Mouse (Mus musculus) neural tube, embryonic 12.5 days (tissue): ENCODE results near the gene Glb1. TPM values are rescaled to one million over a fixed set of nuclear protein-coding genes. Genes with fewer than 3 reads are reported as not detected.

Experiments used
- ATAC-seq: fragments of 200-750 bp; cut with Nextera tagmentation; 2 replicates; pipeline ENCODE4 v1.8.0; 2017; ENCODE audit warnings: low read depth, mild to moderate bottlenecking, moderate TSS enrichment, moderate library complexity; ENCODE audit not compliant: low FRiP score
- H3K27ac ChIP-seq: fragments of 300-500 bp; sonication (generic); 2 replicates; pipeline ENCODE4 v1.5.1; 2016
- H3K27me3 ChIP-seq: fragments of 300-500 bp; sonication (generic); replicated peaks from 2 replicates; pipeline ENCODE4 v1.6.1; 2016; ENCODE audit warnings: mild to moderate bottlenecking
- H3K36me3 ChIP-seq: fragments of 300-500 bp; sonication (generic); 2 replicates; pipeline ENCODE4 v1.6.1; 2016; ENCODE audit warnings: mild to moderate bottlenecking
- H3K4me1 ChIP-seq: fragments of 300-500 bp; sonication (generic); 2 replicates; pipeline ENCODE4 v1.6.1; 2016
- H3K4me2 ChIP-seq: fragments of 300-500 bp; sonication (generic); replicated peaks from 2 replicates; pipeline ENCODE4 v1.6.1; 2016; ENCODE audit warnings: mild to moderate bottlenecking
- H3K4me3 ChIP-seq: fragments of 300-500 bp; sonication (generic); 2 replicates; pipeline ENCODE4 v1.5.1; 2016
- H3K9ac ChIP-seq: fragments of 300-500 bp; sonication (generic); 2 replicates; pipeline ENCODE4 v1.6.1; 2016; ENCODE audit warnings: mild to moderate bottlenecking
- H3K9me3 ChIP-seq: fragments of 300-500 bp; sonication (generic); 2 replicates; pipeline ENCODE4 v1.6.1; 2016; ENCODE audit warnings: mild to moderate bottlenecking
- WGBS: fragments of 180-500 bp; shearing (Covaris S2); methylation state at CpG from one replicate; pipeline ENCODE4 v1.1.7; 2016; 5-methylcytosine and 5-hydroxymethylcytosine counted together
- polyA plus RNA-seq: library from polyadenylated mRNA; unstranded; fragments of >200 nt; fragmentation: Nextera tagmentation; extraction: Ambion mirVana; gene quantifications from 2 replicates; pipeline ENCODE4 v1.2.1, GENCODE M21; 2016

Glb1 gene
- polyA plus RNA-seq, 1 experiment from 2014 or later = 24.5 TPM

DNA sequence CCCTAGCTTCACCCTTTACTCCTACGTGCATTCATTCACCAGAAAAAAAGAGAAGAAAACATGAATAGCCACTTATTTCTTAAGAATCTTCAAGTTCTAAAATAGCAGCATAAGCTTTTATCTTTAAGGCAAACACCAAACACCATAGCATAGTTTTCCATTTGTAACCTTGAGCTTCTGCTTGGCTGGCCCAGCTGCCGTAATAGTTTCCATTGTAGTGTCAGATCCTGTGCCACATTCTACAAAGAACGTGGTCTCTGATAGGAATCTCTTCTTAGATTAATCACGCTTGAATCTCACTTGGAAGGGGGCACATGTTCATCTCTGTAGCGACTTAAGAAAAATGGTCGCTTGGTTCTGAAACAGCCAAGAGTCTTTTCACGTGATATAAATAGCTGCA lies 50.7 kb downstream of the Glb1 start:
- Histone ChIP-seq H3K9ac (no peak overlapping the region), H3K4me2 (no peak overlapping the region), H3K36me3 (no peaks in the 10 kb centered on the region), H3K27me3 (no peaks in the 10 kb centered on the region), H3K4me3 (no peak overlapping the region), H3K4me1 (no peaks in the 10 kb centered on the region), H3K9me3 (no peaks in the 10 kb centered on the region), H3K27ac (no peak overlapping the region)
- 92% methylated on average over 7 of the region's 7 CpGs for WGBS
- no peak for ATAC-seq

DNA sequence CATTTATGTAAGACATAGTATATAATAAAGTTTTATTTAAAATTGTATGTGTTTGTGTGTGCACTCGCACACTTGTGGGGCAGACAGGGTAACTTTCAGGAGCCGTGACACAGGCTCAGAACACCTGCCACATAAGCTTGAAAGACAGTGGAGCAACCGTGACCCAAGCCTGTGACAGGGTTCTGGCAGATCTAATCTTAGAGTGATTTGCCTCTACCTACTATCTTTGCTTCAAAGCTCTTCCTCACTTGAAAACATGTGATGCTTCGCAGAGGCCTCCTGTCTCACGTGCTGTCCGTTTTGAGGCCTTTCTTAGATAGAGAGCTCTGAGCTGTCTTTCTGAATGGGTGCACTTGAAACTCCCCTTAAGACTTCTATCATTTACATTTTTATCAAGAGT lies 51.5 kb downstream of the Glb1 start:
- no peaks in the 10 kb centered on the region for H3K9me3 ChIP-seq
- no peak overlapping the region for H3K4me2 ChIP-seq
- ATAC-seq = no peak
- H3K4me1 ChIP-seq = no peaks in the 10 kb centered on the region
- no peak overlapping the region for H3K27ac ChIP-seq
- no peak overlapping the region for H3K9ac ChIP-seq
- 92% methylated on average over 6 of the region's 6 CpGs for WGBS
- 0 out of 2 replicates have a peak, but pooled peaks cover 2% of the 10 kb centered on the region for H3K36me3 ChIP-seq
- no peak overlapping the region for H3K4me3 ChIP-seq
- no peaks in the 10 kb centered on the region for H3K27me3 ChIP-seq

DNA sequence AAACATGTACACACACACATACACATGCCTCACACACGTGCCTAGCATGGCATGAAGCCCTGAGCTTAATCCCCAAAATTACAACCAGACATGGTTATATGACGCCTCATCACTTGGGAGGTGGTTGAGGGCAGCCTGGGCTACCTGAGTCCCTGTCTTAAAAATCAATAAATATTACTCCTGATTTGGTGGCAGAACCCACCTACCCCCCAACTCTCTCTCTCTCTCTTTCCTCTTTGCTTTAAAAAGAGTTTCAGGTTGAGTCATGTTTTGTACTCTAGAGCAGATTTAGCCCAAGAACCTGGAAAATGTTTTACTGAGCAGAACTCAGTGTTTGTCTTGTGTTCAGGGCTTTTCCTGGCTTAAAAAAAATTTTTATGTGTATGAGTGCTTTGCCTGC lies 54.5 kb downstream of the Glb1 start:
- H3K36me3 ChIP-seq = 0 out of 2 replicates have a peak, but pooled peaks cover 7% of the 10 kb centered on the region
- no peak overlapping the region for H3K4me3 ChIP-seq
- H3K27me3 ChIP-seq = no peaks in the 10 kb centered on the region
- H3K4me1 ChIP-seq = no peaks in the 10 kb centered on the region
- 94% methylated on average over 2 of the region's 2 CpGs for WGBS
- no peak for ATAC-seq
- no peak overlapping the region for H3K9ac ChIP-seq
- no peak overlapping the region for H3K27ac ChIP-seq
- no peaks in the 10 kb centered on the region for H3K9me3 ChIP-seq
- no peak overlapping the region for H3K4me2 ChIP-seq

DNA sequence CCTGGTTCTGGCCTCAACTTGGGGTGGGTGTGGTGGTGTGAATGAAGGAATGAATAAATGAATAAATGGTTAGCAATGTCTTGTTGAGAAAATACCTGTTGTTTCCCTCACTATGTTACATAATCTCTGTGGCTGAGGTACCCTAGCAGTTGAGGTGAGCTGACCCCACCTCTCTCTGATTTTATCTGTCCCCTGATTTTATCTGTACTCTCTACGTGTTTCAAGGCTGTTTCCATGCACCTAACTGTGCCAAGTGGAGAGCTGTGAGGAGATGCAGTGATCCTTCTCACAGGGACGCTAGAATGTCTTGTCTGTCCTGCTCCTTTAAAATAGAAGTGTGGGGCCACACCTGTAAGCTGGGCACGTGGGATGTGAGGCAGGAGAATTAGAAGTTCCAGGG lies 57.6 kb downstream of the Glb1 start:
- H3K27me3 ChIP-seq = no peaks in the 10 kb centered on the region
- H3K4me2 ChIP-seq = no peak overlapping the region
- ATAC-seq = no peak
- no peak overlapping the region for H3K9ac ChIP-seq
- 0 out of 2 replicates have a peak, but pooled peaks cover 7% of the 10 kb centered on the region for H3K36me3 ChIP-seq
- H3K9me3 ChIP-seq = no peaks in the 10 kb centered on the region
- no peak overlapping the region for H3K4me3 ChIP-seq
- WGBS = 93% methylated on average over 3 of the region's 3 CpGs
- no peaks in the 10 kb centered on the region for H3K4me1 ChIP-seq
- H3K27ac ChIP-seq = no peak overlapping the region

DNA sequence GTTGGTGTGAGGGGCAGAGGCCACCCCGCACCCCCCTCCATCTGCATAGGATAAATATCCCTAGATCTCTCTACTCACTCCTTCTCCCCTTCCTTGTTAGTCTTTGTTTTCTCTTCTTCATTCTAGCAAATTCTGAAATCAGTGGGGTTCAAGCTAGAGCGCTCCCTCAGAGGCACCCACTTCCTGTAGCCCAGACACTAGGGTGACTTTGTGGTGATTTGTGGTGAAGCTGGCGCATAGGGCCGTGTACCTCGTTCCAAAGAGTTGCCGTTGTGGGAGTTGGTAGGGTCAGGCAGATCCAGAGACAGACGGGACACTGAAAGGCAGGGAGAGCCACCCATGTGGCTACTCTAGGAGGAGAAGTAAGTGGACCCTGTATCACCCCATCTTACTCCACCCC lies 61.7 kb downstream of the Glb1 start:
- Histone ChIP-seq H3K9me3 (no peaks in the 10 kb centered on the region), H3K4me3 (no peak overlapping the region), H3K9ac (no peak overlapping the region), H3K4me1 (no peaks in the 10 kb centered on the region), H3K27me3 (no peaks in the 10 kb centered on the region), H3K36me3 (peaks cover 18% of the 10 kb centered on the region), H3K27ac (no peak overlapping the region), H3K4me2 (no peak overlapping the region)
- ATAC-seq = no peak
- whole genome bisulfite sequencing = 90% methylated on average over 7 of the region's 7 CpGs

DNA sequence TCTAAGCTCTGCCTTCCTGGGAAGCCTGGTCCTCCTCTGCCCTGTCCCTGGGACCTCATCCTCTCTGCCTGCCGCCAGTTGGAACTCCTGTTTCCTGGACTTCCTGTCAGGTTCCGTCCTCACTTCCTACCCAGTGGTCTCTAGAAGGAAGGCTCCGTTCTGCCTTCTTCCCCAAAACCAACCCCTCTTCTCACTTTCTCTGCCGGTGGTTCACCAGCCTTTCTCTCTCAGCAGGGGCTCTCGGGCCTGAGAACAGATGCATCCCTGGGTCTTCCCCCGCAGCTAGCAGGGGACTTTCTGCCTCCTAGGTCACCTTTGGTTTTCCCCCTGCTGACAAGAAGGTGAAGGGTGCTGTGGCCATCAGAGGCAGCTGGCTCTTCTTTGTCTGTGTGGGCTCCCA lies 64.6 kb downstream of the Glb1 start:
- H3K4me2 ChIP-seq = no peak overlapping the region
- 81% methylated on average over 6 of the region's 6 CpGs for WGBS
- peaks cover 15% of the 10 kb centered on the region for H3K36me3 ChIP-seq

DNA sequence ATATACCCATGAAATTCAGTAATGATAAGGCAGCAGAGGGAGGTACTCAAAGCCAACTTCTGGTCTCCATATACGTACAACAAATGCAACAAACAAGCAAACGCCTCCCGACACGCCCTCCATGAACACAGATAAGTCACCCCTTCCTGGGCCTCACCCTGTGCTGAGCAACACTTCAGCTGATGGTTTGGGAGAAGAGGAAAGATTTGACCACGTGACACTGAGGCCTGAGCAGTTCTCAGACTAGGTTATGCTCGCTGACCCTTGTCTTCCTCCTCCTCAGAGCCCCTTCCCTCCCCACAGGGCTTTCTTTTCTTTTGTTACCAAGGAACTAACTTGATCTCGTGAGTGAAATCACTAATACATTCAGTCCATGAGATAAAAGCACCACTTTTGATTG lies 66.0 kb downstream of the Glb1 start:
- Histone ChIP-seq H3K4me1 (no peaks in the 10 kb centered on the region), H3K9ac (no peak overlapping the region), H3K4me3 (no peak overlapping the region), H3K9me3 (no peaks in the 10 kb centered on the region), H3K36me3 (peaks cover 15% of the 10 kb centered on the region), H3K27ac (no peak overlapping the region), H3K4me2 (no peak overlapping the region), H3K27me3 (no peaks in the 10 kb centered on the region)
- ATAC-seq = no peak
- 73% methylated on average over 7 of the region's 7 CpGs for WGBS

More for the DNA sequence above, 64.6 kb downstream of the Glb1 start:
- Histone ChIP-seq H3K27me3 (no peaks in the 10 kb centered on the region), H3K9me3 (no peaks in the 10 kb centered on the region), H3K27ac (no peak overlapping the region), H3K4me3 (no peak overlapping the region), H3K4me1 (no peaks in the 10 kb centered on the region), H3K9ac (no peak overlapping the region)
- no peak for ATAC-seq

DNA sequence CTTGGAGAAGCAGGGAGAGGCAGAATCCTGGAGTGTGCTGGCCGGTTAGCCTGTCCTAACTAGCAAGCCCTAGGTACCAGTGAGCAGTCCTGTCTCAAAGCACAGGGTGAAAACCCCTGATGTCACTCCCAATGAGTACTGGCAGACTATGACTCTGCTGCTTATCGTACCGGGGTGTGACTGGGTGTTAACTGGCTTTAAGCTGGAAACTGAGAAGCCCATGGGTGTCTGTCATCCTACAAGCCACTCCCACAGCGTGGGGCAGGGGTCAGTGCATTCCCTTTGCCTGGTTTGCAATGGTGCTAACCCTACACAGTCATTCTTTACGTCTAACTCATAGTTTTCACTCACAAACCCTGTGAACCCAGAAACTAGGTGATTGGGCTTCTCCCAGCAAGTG lies 67.3 kb downstream of the Glb1 start:
- ATAC-seq = no peak
- 91% methylated on average over 5 of the region's 5 CpGs for WGBS
- no peaks in the 10 kb centered on the region for H3K27me3 ChIP-seq
- H3K4me3 ChIP-seq = no peak overlapping the region
- H3K9me3 ChIP-seq = no peaks in the 10 kb centered on the region
- no peaks in the 10 kb centered on the region for H3K4me1 ChIP-seq
- no peak overlapping the region for H3K27ac ChIP-seq
- H3K4me2 ChIP-seq = no peak overlapping the region
- no peak overlapping the region for H3K9ac ChIP-seq
- peaks cover 15% of the 10 kb centered on the region for H3K36me3 ChIP-seq

DNA sequence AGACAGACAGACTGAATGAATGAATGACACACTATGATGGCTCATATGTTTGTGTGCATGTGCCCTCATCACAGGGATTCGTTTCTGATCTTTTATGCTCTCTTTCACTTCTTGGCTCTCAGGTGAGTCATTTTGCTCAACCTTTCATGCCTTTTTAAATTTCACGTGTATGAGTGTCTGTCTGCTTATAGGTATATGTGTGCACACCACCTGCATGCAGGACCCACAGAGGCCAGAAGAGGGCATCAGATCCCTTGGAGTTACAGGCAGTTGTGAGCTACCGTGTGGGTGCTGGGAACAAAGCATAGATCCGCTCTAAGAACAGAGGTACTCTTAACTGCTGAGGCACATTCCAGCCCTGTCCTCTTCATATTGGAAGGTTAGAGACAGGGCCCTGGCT lies 67.8 kb downstream of the Glb1 start:
- no peak for ATAC-seq
- no peaks in the 10 kb centered on the region for H3K4me1 ChIP-seq
- H3K9me3 ChIP-seq = no peaks in the 10 kb centered on the region
- peaks cover 15% of the 10 kb centered on the region for H3K36me3 ChIP-seq
- no peak overlapping the region for H3K27ac ChIP-seq
- H3K4me2 ChIP-seq = no peak overlapping the region
- 94% methylated on average over 4 of the region's 4 CpGs for WGBS
- no peaks in the 10 kb centered on the region for H3K27me3 ChIP-seq
- H3K4me3 ChIP-seq = no peak overlapping the region
- H3K9ac ChIP-seq = no peak overlapping the region

DNA sequence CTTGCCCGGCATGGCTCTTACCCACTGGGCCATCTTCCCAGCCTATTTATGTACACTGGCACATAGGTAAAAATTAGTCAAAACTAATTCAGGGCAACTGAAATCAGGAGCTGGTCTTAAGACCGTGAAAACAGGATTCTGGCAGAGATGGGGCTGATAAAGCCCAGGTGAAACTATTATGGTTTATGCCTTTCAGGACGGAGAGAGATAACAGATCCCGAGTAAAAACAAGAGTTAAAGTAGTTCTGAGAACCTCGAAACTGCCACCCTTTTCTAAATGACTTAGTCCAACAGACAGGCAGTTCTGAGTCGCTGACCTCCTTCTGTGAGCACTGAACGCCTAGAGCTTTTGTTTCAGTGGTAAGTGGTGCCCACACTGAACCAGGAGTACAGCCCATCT lies 71.0 kb downstream of the Glb1 start:
- no peak overlapping the region for H3K4me3 ChIP-seq
- no peak overlapping the region for H3K9ac ChIP-seq
- H3K27me3 ChIP-seq = no peaks in the 10 kb centered on the region
- H3K9me3 ChIP-seq = no peaks in the 10 kb centered on the region
- ATAC-seq = no peak
- H3K4me1 ChIP-seq = no peaks in the 10 kb centered on the region
- WGBS = 81% methylated on average over 7 of the region's 7 CpGs
- no peak overlapping the region for H3K4me2 ChIP-seq
- H3K36me3 ChIP-seq = no peaks in the 10 kb centered on the region
- no peak overlapping the region for H3K27ac ChIP-seq

DNA sequence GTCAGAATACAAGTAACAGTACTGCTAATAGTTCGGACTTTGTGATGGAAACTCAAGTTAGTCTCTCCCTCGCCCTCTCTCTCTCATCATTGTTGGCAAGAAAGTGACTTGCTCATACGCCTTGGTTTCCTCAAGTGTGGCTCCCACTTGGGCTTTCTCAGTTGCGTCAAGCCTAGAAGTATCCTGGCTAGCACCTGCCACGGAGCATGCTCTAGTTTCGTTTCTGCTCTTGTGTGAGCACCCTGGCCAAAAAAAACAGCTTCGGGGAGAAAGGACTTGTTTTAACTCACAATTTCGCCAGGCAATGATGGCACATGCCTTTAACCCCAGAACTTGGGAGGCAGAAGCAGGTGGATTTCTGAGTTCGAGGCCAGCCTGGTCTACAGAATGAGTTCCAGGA lies 76.1 kb downstream of the Glb1 start:
- Histone ChIP-seq H3K27me3 (no peaks in the 10 kb centered on the region), H3K9ac (no peak overlapping the region), H3K4me3 (no peak overlapping the region), H3K4me1 (no peaks in the 10 kb centered on the region), H3K9me3 (no peaks in the 10 kb centered on the region), H3K4me2 (no peak overlapping the region), H3K27ac (no peak overlapping the region), H3K36me3 (no peaks in the 10 kb centered on the region)
- WGBS = 93% methylated on average over 9 of the region's 9 CpGs
- ATAC-seq = no peak

DNA sequence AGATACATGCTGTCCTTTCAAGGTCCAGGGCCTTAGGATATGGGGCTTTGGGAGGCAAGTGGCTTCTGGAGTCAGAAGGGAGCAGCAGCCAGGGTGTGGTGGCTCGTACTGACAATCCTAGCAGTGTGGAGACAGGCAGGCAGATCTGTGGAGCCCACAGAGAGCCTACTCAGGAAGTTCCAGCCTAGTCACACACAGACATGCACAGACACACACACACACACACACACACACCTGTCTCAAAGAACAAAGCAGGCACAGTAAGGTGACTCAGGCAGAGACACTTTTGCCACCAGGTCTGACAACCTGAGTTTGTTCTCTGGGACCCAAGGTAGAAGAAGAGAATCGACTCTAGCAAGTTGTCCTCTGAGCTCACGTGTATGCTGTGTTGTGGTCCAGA lies 80.1 kb downstream of the Glb1 start:
- H3K9me3 ChIP-seq = no peaks in the 10 kb centered on the region
- no peak for ATAC-seq
- 79% methylated on average over 3 of the region's 3 CpGs for WGBS

DNA sequence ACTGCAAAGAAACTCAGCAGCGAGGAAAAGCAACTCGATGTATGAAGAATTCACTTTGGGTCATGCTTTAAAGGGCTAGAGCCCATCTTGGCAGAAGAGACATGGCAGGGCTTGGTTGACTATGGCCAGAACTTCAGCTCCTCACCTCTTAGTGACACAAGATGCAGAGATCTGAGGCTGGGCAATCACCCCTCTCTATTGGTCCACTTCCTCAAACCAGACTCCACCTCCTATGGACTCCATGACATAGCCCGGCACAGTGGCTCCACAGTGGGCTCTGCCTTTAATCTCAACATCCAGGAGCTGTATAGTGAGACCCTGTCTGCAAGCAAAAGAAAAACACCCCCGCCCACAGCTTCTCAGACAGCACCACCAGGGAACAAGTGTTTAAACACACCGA lies 83.9 kb downstream of the Glb1 start:
- H3K4me2 ChIP-seq = no peak overlapping the region
- H3K9ac ChIP-seq = no peak overlapping the region
- no peaks in the 10 kb centered on the region for H3K27me3 ChIP-seq
- 81% methylated on average over 5 of the region's 5 CpGs for WGBS
- H3K27ac ChIP-seq = no peak overlapping the region
- H3K4me1 ChIP-seq = no peaks in the 10 kb centered on the region
- no peaks in the 10 kb centered on the region for H3K36me3 ChIP-seq
- ATAC-seq = no peak
- no peaks in the 10 kb centered on the region for H3K9me3 ChIP-seq
- no peak overlapping the region for H3K4me3 ChIP-seq

More for the DNA sequence above, 80.1 kb downstream of the Glb1 start:
- Histone ChIP-seq H3K27ac (no peak overlapping the region), H3K4me3 (no peak overlapping the region), H3K4me1 (no peaks in the 10 kb centered on the region), H3K4me2 (no peak overlapping the region), H3K27me3 (no peaks in the 10 kb centered on the region), H3K9ac (no peak overlapping the region), H3K36me3 (no peaks in the 10 kb centered on the region)
